Mouse (Mus musculus) large intestine, adult 2 months (tissue): ENCODE measurements around the gene Pfkm. TPM values are rescaled to one million over a fixed set of nuclear protein-coding genes. Genes with fewer than 3 reads are reported as not detected.

ENCODE experiments used
- DNase-seq: peaks from one replicate; pipeline ENCODE4 v3.0.0-alpha.2; 2012; ENCODE audit warnings: low read depth, low spot score
- WGBS: fragments of 180-500 bp; shearing (Covaris S2); methylation state at CpG from one replicate; pipeline ENCODE4 v1.1.7; 2018; 5-methylcytosine and 5-hydroxymethylcytosine counted together
- polyA plus RNA-seq: library from polyadenylated mRNA; depleted of rRNA; stranded (reverse); fragments of >200 nt; gene quantifications from 2 replicates; pipeline ENCODE4 v1.2.3, GENCODE M21; 2012; rRNA removed

Gene Pfkm
- polyA plus RNA-seq: 8.3 and 9.8 TPM in 2 replicates

DNA sequence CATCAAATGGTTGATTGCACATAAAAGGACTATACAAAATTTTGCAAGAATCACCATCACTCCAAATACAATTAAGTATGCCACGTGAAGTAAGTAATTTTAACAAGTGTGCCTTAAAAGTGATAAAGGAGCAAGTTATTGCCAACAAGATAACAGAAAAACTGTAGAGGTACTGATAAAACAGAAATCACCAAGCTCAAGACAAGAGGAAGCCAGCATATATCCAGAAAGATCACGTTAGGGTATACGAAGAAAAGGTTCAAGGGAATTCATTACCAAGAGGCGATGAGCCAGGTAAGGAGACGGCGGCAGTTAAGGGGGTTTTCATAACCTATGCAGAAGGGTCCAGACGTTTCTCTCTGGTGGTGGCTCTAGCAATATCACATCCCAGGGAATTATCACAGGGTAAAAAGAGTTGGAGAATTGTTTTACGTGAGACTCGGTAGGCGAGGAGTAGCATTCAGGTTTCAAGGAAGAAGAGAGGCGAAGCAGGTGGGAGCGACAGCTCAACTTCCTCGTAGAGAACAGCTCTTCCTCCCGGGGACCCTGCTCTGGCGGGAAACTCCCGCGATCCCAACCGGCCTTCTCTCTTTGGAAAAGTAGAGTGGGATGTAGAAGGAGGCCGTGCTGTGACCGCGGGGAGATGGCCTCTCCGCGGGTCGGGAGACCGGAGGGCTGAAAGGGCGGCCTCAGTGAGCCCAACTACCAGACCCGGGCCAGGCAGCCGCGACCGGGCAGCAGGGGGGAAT, at the start of gene Pfkm:
TSS of gene Pfkm (plus strand) at position 218 of the 749 bp plus-strand sequence.
- under 1% methylated on average over 30 of the region's 30 CpGs for WGBS
- no peak for DNase-seq

DNA sequence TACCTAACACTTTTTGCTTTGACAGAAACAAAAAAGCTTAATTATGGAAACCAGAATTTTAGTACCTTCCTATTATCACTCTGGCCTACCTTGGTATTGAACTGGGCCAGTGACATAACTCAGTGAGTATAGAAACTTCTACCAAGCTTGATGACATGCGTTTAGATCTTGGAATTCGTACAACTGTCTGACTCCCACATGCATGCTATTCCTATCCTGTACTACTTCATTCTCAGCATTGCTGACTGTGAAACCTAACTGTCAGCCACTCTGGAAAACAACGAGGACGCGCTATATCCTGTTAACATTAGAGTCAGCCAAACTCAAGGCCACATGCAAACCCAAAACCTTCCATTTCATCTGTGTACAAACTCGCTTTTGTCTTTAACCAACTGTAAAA, 48.4 kb upstream of the Pfkm start:
- no peak for DNase-seq
- 95% methylated on average over 6 of the region's 6 CpGs for WGBS

DNA sequence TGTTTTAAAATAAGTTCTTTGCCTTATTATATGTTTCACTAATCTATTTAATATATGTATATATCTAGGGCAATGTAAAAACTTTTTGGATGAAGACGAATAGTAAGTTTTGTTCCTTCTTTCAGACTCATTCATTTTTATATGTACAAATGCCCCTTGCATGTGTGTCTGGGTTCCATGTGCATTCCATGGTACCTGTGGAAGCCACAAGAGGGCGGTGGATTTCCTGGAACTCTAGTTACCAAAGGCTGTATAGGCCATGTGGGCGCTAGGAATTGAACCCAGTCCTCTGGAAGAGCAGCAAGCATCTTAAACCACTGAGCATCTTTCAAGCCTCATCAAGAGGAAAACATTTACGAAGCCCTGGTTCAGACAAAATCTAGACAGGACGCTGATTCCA, 48.0 kb upstream of the Pfkm start:
- DNase-seq: no peak
- WGBS: 97% methylated on average over 5 of the region's 5 CpGs

DNA sequence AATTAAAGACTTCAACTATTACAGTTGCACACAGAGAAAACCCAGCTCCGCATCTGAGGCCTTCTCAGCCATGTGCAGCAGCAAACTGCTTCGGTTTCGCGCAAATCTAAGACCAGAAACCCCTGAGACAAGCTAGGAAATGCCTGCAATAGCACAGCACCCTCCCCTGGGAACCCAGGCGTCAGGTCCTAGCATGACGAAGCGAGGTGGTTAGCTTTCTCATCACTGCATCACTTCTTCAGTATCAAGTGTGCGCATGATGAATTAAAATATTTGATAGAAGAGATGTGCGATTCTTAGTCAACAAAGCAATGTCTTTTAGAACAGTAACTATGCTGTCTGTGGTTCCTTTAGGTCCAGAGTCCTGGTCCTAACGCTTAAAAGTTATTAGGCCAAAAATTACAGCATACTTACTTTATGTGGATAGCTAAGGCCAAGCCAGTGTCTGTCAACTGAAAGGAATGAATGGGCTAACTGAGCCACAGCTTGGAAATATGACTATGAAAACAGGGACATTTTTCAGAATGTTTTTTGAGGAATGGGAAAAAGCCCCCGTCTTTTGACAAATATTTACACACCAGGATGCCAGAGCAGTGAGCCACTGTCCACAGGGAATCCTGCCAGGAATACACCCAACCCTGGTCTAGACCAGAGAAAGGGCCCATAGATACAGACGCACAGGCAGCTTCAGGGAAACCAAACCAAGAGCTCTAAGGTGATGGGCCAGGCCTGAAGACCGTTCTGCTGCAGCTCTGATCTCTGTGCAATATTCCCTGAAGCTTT, 43.3 kb upstream of the Pfkm start:
- 85% methylated on average over 13 of the region's 13 CpGs for WGBS
- no peak for DNase-seq

DNA sequence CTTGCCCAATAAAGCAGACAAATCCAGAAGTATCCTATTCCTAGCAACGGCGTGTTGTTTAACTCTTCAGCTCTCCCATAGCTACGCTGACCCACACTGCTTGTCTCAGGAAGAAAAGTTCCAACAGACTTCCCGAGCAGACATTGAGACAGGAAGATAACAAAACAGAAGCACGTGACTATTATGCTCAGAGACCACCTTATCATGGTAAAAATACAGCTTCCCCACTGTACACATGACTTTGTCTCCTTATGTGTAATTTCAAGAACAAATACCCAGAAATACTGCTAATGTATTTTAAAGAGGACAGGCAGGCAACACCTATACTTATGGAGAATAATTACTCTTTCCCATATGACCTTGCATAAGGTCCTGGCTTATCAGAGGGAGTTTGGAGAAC, 40.7 kb upstream of the Pfkm start:
- WGBS: 90% methylated on average over 5 of the region's 5 CpGs
- no peak for DNase-seq

DNA sequence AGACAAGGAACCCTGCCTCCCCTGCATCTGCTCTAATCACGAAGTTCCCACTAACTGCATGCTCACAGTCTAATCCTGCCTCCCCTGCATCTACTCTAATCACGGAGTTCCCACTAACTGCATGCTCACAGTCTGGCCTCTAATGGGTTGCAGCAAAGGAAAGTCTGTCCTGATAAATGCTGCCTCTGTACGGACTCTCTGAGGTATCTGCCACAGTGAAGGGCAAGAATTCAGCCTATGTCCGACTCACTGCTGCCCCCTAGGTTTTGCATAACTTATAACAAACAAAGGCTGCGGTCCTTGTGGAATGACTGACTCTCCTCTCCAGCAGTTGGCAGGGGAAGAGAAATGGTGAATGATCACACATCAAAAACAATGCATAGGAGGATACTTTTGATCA, 37.1 kb upstream of the Pfkm start:
- no peak for DNase-seq
- WGBS: 42% methylated on average over 5 of the region's 5 CpGs

DNA sequence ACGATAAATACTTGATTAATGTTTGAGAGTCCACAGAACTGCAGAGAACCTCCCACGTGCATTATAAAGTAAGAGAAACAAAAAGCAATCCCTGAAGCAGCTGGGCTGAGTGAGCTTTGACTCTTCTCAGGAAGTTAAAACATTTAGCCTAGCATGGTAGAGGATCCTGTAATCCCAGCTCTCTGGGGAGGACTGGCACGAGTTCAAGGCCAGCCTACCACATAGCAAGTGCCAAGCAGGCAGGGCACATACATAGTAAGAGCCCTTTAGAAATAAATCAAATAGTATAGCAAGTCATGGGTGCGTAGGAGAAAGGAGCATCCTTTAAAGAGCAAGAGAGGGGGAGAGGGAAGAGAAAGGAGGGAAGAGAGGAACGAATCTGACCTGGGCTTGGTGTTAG, 26.5 kb upstream of the Pfkm start:
- no peak for DNase-seq
- 85% methylated on average over 5 of the region's 5 CpGs for WGBS

DNA sequence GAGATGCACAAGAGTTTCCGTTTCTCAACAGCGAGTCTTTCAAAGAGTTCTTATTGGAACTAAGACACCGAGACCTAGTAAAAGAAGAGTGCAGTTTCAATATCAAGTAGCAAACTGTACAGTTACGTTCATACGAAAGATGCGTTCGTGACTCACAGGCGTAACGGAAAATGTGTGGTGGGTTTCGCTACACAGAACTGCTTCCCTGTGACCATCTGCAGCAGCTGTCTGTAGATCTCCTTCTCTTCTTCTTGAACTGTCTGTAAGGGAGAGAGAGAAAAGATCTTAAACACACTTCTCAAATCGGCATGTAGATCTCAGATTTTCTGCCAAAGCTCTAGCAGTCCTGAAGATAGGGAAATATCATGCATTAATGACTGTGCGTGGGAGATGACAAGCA, 25.8 kb upstream of the Pfkm start:
- no peak for DNase-seq
- WGBS: 94% methylated on average over 12 of the region's 12 CpGs

DNA sequence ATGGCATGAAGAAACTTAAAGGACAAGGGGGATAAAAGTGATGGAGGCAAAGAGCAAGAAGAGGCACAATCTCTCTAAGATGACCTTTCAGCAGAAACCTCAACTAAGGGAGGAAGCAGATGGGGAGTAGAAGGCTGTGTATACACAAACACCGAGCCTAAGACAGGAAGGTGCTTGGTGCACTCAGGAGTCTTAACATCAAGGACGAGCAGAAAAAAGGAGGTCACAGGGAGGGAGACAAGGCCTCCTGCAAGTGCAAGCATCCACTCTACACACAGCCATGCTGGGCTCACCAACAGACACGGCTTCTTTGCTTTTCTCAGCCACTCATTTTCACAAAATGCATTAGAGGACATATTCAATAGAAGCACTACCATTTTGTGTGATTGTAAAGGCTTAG, 24.9 kb upstream of the Pfkm start:
- WGBS: 63% methylated on average over 3 of the region's 3 CpGs
- no peak for DNase-seq

DNA sequence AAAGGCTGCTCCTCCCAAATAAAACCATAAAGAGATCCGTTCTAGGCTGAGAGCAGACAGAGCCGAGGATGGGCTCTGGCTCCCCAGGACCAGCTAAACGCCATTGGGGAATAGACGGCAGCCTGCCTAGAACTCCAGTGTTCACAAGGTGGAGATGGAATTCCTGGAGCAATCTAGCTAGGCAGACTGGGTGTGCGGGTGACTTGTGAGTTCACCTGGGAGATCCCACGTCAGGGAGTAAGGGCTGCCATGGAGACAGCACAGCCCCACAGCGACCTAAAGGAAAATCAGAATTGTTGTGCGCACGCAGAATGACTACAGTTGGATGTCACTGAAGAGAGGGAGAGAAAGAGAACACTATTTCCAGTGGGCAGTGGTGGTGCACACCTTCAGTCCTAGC, 23.9 kb upstream of the Pfkm start:
- no peak for DNase-seq
- WGBS: 93% methylated on average over 9 of the region's 9 CpGs

DNA sequence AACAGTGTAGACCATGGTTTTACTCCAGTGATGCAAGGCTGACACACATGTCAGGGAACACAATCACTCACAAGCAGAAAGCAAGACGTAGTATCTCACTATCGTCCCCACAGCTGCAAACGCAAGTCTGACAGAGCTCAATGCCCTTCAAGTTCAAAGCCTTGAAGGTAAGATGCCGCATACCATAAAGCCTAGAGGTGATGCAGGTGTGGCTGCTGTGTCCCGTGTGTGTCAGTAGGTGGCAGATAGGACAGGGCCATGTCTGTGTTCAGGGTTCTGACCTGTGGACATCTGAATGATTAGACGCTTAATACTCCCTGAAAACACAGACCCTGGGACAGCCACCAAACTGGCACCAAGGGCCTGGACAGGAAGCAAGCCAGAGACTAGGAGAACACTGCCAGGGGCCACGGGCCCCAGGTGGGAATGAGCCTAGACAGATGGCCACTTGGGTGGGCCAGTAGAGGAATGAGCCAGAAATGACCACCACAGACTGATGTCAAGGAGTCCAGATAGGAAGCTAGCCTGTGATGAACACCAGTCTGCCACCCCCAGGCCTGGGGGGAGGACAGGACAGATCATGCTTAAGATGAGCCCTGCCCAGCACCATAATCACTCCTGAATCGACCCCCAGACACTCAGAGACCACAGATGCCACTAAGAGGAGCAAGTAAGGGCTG, 22.7 kb upstream of the Pfkm start:
- 81% methylated on average over 8 of the region's 8 CpGs for WGBS
- DNase-seq: no peak

DNA sequence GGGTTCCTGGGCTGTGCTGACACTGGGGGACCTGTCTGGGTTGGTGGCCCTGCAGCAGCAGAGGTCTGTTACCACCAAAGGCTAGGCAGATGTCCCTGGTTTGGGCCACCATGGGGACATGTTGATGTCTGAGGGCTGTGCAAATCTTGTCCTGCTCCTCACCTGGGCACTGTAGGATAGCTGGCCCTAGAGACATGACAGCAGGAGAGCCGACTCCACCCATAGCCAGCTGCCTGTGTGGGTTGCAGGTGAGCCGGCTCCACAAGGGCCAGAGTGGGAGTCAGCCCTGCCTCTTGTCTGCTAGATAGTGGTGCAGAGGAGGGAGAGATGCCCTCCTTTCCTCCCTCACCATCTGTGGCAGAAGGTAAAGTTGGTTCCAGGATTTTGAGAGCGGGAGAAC, 22.0 kb upstream of the Pfkm start:
- 88% methylated on average over 3 of the region's 3 CpGs for WGBS
- no peak for DNase-seq

DNA sequence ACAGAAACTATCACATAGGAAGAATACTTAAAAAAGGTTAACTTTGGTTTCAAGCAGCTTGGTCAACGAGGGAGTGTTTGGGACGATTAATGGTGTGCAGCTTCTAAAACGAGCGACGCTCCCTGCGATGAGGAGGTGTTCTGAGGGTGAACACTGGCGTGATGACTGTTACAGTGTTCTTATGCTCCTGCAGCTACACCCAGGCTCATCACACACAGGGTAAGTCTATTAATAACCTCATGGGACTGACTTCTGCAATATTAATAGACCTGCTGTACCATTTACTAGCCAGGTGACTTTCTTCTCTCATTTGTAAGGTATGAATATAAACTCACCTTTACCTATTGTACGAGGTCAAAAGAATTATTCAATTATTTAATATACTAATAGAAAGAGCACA, 17.9 kb upstream of the Pfkm start:
- 93% methylated on average over 8 of the region's 8 CpGs for WGBS
- no peak for DNase-seq

DNA sequence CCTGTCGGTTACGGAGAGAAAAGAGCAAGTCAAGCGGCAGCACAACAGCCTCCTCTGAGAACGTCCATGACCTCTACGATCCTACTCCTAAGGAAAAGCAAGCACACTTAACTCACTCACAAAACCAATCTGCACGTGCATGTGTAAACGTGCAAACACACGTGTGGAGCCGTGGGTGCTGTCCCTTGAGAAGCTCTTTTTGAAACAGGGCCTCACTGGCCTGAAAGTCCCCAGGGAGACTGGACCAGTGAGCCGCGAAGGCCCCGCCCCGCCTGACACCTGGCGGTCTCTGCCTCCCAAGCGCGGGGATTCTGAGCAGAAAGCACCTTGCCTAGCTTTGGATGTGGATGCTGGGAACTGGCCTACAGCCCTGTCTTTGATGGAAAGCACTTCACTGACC, 17.4 kb upstream of the Pfkm start:
- DNase-seq: no peak
- WGBS: 82% methylated on average over 16 of the region's 16 CpGs

DNA sequence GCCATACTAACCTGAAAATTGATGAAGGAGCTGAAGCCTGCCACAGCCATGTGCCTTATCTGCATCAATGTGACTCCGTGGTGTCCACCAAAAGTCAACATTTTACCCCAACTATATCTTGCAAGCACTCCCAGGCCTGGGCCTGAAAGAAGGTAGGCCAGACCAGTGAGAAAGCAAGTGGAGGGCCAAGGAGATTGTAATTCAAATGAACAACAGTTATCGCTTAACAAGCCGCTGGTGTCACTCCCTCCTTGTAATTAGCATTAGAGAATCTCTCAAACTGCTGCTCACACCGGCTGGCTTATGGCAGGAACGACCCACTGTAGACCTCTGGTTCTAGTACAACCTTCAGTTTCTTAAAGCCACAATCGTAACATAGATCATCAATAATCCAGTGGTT, 15.5 kb upstream of the Pfkm start:
- 95% methylated on average over 6 of the region's 6 CpGs for WGBS
- DNase-seq: no peak

DNA sequence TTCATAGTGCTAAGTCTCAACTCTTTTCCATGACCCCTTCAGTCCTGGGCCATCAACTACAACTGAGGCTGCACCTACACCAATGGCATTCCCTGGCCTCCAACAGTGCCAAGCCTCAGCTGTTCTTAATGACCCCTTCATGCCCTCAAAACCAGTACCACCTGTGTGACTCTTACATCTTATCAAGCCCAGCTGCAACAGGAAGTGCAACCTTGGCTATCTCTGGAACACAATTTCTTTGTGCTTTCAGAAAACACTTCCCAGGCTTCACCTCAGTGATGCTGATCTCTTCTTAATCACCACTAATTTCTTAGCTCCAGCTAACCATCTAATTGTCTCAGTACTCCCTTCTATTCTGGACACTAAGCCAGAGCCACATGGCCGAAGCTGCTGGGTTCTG, 3.5 kb upstream of the Pfkm start:
- no peak for DNase-seq
- WGBS: 84% methylated on average over 1 of the region's 1 CpGs

DNA sequence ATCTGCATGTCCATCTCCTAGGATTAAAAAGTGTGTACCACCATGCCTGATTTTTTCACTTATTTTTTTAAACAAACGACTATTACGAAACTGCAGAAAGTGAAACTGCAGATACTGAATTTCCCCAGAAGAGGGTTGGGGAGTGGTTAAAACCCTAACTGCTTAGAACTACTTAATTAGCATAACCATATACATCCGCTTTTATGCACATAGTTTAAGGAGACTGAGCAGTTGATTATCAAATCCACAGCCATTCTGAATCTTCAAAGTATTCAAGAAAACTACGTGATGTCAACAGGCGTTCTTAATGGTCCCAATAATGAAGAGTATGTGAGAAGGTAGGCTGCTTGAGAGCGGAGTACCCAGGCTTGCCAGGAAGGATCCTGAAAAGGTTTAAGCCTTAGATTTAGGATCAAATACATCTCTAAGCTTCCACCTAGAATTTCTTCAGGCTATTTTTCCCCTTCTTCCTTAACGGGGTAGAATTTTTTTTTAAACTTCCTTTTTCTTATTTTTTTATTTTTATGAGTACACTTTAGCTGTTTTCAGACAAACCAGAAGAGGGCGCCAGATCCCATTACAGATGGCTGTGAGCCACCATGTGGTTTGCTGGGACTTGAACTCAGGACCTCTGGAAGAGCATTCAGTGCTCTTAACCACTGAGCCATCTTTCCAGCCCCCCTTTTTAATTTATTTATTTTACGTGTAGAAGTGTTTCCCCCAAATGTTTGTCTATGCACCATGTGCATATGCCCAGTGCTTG, 2.8 kb upstream of the Pfkm start:
- WGBS: 60% methylated on average over 9 of the region's 9 CpGs
- DNase-seq: no peak

DNA sequence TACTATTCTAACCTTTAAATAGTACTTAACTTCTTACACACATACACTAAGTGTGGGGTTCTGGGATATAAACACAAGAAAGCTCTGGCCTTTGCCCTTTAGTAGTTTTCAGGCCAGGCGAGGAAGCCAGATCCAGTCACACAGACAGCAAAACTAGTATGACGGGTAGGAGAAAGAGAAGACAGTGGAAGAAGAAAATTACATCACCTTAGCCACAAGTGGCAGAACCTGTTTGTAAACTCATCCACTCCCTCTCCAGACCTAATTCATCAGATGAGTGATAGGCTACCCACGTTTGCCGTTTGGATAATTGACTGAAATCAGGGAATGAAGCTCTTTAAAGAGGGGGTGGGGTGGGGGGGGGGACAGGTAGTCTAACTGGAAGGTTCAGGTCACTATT, 548 bp upstream of the Pfkm start:
- 10% methylated on average over 4 of the region's 4 CpGs for WGBS
- DNase-seq: peak; percentile 16

DNA sequence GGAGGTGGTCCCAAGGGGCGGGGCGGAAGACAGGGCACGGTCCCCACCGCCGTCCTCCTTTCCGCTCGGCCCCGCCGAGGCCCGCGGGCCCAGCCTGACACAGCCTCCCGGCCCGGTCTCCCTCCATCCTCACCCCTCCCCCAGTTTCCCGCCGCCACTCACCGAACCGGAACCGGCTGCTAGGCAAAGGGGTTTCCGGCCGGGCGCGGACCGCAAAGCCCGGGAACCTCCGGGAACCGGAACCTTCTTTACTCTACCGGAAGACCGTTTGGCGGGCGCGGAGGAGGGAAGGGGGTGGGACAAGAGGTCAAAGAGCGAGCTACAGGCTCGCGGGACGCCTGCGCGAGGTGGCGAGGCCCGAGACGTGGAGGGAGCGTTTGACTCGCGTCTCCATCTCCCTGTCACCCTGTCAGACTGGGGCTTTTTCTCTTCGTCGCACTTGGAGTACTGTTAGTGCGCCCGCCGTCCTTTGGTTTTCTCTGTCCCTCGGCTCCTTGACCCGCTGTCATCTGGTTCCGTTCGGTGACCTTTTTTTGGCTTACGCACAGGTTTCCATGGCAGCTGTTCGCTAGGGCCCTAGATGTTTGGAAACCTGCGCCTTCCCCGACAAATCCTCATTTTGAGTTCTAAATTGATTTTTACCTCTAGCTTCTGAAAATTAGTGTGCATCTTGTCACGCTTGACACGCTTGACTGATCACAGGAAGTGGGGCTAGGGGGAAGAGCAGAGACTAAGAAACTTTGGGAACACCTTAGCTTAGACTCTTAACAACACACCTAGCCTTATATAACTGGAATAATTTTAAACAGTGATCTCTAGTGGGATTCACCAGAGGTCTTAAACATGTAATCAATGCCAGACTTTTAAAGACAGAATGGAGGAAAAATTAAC, 977 bp downstream of the Pfkm start, which contains the start of gene Senp1:
TSS of gene Senp1 (minus strand) at position 624 of the 891 bp plus-strand sequence.
- DNase-seq: peak; percentile 62
- 1% methylated on average over 57 of the region's 58 CpGs for WGBS
